Mouse (Mus musculus) embryonic facial prominence, embryonic 15.5 days (tissue): ENCODE results near the gene Lrrc28. TPM values are rescaled to one million over a fixed set of nuclear protein-coding genes. Genes with fewer than 3 reads are reported as not detected.

Experiments used
- ATAC-seq: fragments of 200-750 bp; cut with Nextera tagmentation; 2 replicates; pipeline ENCODE4 v1.8.0; 2017; ENCODE audit warnings: low read depth, moderate TSS enrichment; ENCODE audit not compliant: insufficient number of reproducible peaks, low FRiP score, low TSS enrichment
- H3K27ac ChIP-seq: fragments of 300-500 bp; sonication (generic); replicated peaks from 2 replicates; pipeline ENCODE4 v1.5.1; 2015; ENCODE audit warnings: mild to moderate bottlenecking, inconsistent platforms
- H3K27me3 ChIP-seq: fragments of 300-500 bp; sonication (generic); 2 replicates; pipeline ENCODE4 v1.6.1; 2015; ENCODE audit warnings: inconsistent platforms
- H3K36me3 ChIP-seq: fragments of 300-500 bp; sonication (generic); 2 replicates; pipeline ENCODE4 v1.6.1; 2015; ENCODE audit warnings: mild to moderate bottlenecking, inconsistent platforms
- H3K4me1 ChIP-seq: fragments of 300-500 bp; sonication (generic); 2 replicates; pipeline ENCODE4 v1.6.1; 2015; ENCODE audit warnings: inconsistent platforms
- H3K4me2 ChIP-seq: fragments of 300-500 bp; sonication (generic); replicated peaks from 2 replicates; pipeline ENCODE4 v1.6.1; 2015; ENCODE audit warnings: mild to moderate bottlenecking, inconsistent platforms
- H3K4me3 ChIP-seq: fragments of 300-500 bp; sonication (generic); replicated peaks from 2 replicates; pipeline ENCODE4 v1.5.1; 2015; ENCODE audit warnings: mild to moderate bottlenecking, inconsistent platforms
- H3K9ac ChIP-seq: fragments of 300-500 bp; sonication (generic); 2 replicates; pipeline ENCODE4 v1.6.1; 2015; ENCODE audit warnings: inconsistent platforms
- H3K9me3 ChIP-seq: fragments of 300-500 bp; sonication (generic); replicated peaks from 2 replicates; pipeline ENCODE4 v1.6.1; 2016; ENCODE audit warnings: inconsistent platforms
- WGBS: fragments of 180-500 bp; shearing (Covaris S2); methylation state at CpG from one replicate; pipeline ENCODE4 v1.1.7; 2015; 5-methylcytosine and 5-hydroxymethylcytosine counted together
- polyA plus RNA-seq: library from polyadenylated mRNA; unstranded; fragments of >200 nt; fragmentation: Nextera tagmentation; extraction: Ambion mirVana; gene quantifications from 2 replicates; pipeline ENCODE4 v1.2.1, GENCODE M21; 2015

The Lrrc28 gene
- 20.6 and 22.4 TPM in 2 replicates for polyA plus RNA-seq

DNA sequence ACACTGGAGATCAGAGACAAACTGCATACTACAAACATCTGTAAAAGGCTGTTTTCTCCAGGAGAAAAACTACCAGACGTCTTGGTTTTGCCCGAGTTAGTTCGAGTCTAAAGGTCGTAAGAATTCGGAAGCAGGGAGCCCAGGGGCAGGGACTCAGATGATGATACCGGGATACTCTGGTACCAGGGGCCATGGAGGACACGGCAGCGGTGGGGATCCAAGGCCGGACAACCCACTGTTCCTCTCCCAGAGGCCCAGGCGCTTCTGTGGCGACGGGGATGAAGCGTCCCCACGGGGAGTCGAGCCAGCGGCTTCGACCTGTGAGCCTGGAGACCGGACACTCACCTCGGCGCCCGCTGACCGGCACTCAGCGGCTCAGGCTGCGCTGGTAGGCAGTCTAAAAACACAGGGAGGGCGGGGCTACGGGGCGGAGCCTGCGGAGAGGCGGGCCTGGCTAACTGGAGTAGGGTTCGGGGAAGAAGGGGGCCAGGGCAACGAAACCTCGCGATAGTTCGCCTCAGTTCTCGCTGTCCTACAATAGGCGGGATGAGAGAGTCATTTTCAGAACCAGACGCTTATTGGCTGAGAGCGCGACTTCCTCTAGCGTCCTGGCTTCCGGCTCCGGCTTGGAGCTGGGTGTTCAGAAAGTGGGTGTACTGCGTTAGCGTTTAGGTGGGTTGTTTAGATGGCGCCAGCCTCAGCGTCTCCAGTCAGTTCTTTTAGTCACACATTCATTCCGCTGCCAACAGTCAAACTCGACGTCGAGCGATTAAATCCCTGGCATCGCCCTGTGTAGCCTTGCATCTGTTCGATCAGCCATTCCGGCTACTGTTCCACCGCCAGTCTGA, at the start of gene Lrrc28:
Lrrc28 (minus strand) TSS at position 436 of the 848 bp plus-strand sequence.
- H3K4me3 ChIP-seq: peak within 1 kb of the TSS; percentile 82
- ATAC-seq: peak; percentile 98
- H3K27me3 ChIP-seq: no peaks in the 10 kb centered on the region
- WGBS: under 1% methylated on average over 55 of the region's 55 CpGs
- no peaks in the 10 kb centered on the region for H3K36me3 ChIP-seq
- peak within 1 kb of the TSS; percentile 92 for H3K27ac ChIP-seq
- peak within 1 kb of the TSS; percentile 63 for H3K9ac ChIP-seq
- H3K9me3 ChIP-seq: no peaks in the 10 kb centered on the region
- H3K4me1 ChIP-seq: peaks cover 24% of the 10 kb centered on the region
- peak within 1 kb of the TSS; percentile 69 for H3K4me2 ChIP-seq

DNA sequence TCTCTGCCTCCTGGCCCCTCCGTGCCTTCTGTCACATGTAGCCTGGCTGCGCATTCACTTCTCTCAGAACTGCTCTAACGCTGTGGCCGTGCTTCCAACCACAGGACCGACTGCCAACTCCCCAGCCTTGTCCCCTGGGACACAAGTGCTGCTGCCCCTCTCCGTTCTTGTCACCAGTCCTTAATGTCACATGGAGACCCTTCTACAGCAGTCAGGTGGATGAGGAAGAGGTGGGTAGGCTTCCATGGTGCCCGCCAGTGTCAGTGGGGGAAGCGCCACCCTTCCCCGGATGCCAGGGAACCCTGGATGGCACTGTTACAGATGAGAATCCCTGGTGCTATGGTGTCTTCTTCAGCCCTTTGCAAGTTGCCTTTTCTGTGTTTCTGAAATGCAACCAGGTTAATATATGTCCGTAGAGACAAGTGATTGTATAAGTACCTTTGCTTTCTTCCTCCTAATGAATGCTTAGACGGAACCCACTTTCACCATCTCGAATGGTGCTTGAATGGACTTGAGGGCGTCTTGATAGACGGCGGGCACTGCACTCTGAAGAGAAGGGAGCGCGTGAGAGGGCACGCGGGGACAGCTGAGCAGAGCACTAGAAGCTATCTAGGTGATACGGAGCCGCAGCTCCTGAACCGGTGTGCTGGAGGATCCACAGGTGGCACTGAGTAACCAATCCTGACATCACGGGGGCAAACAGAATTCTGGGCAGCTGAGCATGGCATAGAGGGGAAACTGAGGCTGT, 47.9 kb upstream of the Lrrc28 start:
- Histone ChIP-seq H3K9me3 (no peaks in the 10 kb centered on the region), H3K9ac (no peak overlapping the region), H3K27me3 (no peaks in the 10 kb centered on the region), H3K4me2 (no peak overlapping the region), H3K36me3 (0 out of 2 replicates have a peak, but pooled peaks cover 13% of the 10 kb centered on the region), H3K27ac (no peak overlapping the region), H3K4me1 (no peaks in the 10 kb centered on the region), H3K4me3 (no peak overlapping the region)
- 93% methylated on average over 23 of the region's 23 CpGs for WGBS
- ATAC-seq: no peak

DNA sequence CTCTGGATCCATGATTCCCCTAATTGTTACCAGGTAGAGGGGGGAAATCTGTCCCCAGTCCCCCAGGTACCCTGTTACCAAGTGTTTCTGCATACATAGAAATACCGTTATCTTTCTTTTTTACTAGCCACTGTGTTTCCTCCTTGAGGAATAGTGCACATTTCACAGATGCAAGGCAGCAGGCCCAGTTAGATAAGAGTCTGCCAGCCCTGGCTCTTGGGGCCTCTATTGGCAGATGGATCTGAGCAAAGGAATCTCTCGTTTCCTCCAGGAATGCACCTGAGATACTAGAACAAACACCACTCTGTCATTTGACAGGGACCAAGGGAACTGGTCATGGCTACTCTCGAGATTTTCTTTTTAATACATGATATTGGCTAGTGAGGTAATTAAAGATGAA, 47.1 kb upstream of the Lrrc28 start:
- no peak for ATAC-seq
- H3K36me3 ChIP-seq: 0 out of 2 replicates have a peak, but pooled peaks cover 13% of the 10 kb centered on the region
- H3K9ac ChIP-seq: no peak overlapping the region
- 69% methylated on average over 3 of the region's 3 CpGs for WGBS
- no peak overlapping the region for H3K4me3 ChIP-seq
- no peaks in the 10 kb centered on the region for H3K27me3 ChIP-seq
- no peak overlapping the region for H3K4me2 ChIP-seq
- H3K9me3 ChIP-seq: no peaks in the 10 kb centered on the region
- H3K4me1 ChIP-seq: no peaks in the 10 kb centered on the region
- H3K27ac ChIP-seq: no peak overlapping the region

DNA sequence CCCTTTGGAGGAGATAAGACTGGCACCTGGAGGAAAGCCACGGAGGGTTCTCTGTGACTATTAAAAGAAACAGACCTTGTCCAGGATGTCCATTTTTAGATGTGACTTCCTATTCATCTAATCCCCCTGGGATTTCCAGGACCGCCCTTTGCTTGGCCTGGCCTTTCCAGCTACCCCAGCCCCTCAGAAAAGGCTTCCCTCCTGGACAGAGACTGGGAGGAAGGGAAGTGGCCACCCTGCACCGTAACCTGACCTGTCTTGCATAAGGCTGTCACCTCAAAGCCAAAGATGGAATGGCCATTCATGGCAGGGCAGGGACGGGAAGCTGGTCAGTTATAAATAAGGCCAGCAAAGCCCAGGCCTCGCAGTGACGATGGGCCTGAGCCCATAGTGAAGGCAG, 46.0 kb upstream of the Lrrc28 start:
- no peak for ATAC-seq
- Histone ChIP-seq H3K9ac (no peak overlapping the region), H3K36me3 (0 out of 2 replicates have a peak, but pooled peaks cover 13% of the 10 kb centered on the region), H3K4me3 (no peak overlapping the region), H3K27me3 (no peaks in the 10 kb centered on the region), H3K4me2 (no peak overlapping the region), H3K9me3 (no peaks in the 10 kb centered on the region), H3K27ac (no peak overlapping the region), H3K4me1 (no peaks in the 10 kb centered on the region)
- 77% methylated on average over 6 of the region's 6 CpGs for WGBS

DNA sequence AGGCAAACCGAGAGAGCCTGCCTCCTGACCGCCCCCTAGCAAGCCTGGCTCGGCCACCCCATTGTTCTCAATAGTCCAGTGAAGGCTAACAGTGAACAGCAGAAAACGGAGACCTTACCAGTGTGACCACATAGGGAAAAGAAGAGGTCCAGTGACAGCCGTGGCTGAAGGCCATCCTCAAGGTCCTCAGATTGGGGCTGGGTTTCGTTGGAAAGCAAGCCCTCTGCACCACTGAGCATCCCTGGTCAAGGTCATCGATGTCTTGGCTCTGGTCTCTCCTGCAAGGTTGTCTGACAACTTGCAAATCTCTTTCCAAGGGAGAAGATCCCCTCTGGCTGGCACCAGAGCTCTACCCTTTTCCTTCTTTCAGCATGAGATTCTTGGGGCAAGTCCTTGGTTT, 44.7 kb upstream of the Lrrc28 start:
- Histone ChIP-seq H3K4me1 (no peaks in the 10 kb centered on the region), H3K4me3 (no peak overlapping the region), H3K27me3 (no peaks in the 10 kb centered on the region), H3K36me3 (peaks cover 23% of the 10 kb centered on the region), H3K27ac (no peak overlapping the region), H3K9me3 (no peaks in the 10 kb centered on the region), H3K4me2 (no peak overlapping the region), H3K9ac (no peak overlapping the region)
- ATAC-seq: no peak
- WGBS: 80% methylated on average over 7 of the region's 7 CpGs

DNA sequence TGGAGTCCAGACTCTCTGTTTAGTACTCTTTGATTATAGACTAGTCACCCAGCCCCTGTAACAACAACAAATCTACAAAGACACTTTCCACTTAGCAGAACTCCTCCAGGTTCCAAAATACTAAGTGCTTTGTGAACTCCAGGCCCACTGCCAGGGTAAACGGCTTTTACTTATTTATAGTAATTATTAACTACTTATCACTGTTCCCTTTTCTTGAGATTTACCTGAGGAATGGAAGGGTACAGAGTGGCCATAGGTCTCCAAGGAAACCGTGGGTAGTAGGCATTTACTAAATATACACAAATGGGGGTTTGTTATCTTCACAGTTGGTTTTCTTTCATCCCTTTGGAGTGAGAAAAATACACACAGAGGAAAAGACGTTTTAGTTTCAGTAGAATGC, 43.2 kb upstream of the Lrrc28 start:
- Histone ChIP-seq H3K4me1 (no peaks in the 10 kb centered on the region), H3K4me2 (no peak overlapping the region), H3K27ac (no peak overlapping the region), H3K9ac (no peak overlapping the region), H3K9me3 (no peaks in the 10 kb centered on the region), H3K27me3 (no peaks in the 10 kb centered on the region), H3K36me3 (peaks cover 29% of the 10 kb centered on the region), H3K4me3 (no peak overlapping the region)
- WGBS: 74% methylated on average over 3 of the region's 3 CpGs
- ATAC-seq: no peak

DNA sequence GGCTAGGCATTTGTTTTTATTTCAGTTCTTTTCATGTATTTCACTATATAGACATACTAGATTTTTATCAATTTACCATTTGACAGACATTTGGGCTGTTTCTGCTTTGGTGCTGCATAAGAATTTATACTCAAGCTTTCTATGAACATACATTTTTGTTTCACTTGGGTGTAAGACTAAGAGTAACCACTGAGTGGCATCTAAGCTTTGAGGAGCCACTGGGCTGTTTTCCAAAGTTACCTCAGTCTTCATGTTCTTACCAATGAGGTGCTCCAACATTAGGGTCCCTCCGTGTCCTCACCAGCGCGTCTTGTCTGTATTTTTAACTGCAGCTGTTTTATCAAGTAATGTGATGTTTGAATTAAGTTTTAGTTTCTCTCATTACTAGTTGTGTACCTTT, 41.5 kb upstream of the Lrrc28 start:
- Histone ChIP-seq H3K27me3 (no peaks in the 10 kb centered on the region), H3K4me1 (no peaks in the 10 kb centered on the region), H3K36me3 (peaks cover 33% of the 10 kb centered on the region), H3K4me2 (no peak overlapping the region), H3K4me3 (no peak overlapping the region), H3K9me3 (no peaks in the 10 kb centered on the region), H3K27ac (no peak overlapping the region), H3K9ac (no peak overlapping the region)
- no peak for ATAC-seq
- WGBS: 94% methylated on average over 3 of the region's 3 CpGs

DNA sequence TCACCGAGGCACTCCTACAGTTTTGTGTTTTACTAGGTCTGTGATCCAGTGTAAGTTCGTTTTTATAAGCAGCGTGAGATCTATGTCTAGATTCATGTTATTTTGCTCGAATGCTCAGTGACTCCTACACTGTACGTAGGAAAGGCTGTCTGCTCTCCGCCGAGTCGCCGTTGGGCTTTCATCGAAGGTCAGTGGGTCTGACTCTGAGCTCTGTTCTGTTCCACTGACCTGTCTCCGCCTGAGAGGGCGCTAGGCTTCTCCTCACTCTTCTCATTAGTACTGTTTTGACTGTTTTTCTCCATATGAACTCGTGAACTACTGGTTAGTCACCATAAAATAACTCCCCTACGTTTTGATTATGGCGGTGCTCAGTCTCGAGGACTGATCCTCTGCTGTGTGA, 37.9 kb upstream of the Lrrc28 start:
- peaks cover 49% of the 10 kb centered on the region for H3K36me3 ChIP-seq
- no peaks in the 10 kb centered on the region for H3K9me3 ChIP-seq
- H3K27me3 ChIP-seq: no peaks in the 10 kb centered on the region
- no peaks in the 10 kb centered on the region for H3K4me1 ChIP-seq
- no peak overlapping the region for H3K9ac ChIP-seq
- no peak for ATAC-seq
- no peak overlapping the region for H3K4me2 ChIP-seq
- 87% methylated on average over 16 of the region's 16 CpGs for WGBS
- no peak overlapping the region for H3K4me3 ChIP-seq
- no peak overlapping the region for H3K27ac ChIP-seq

DNA sequence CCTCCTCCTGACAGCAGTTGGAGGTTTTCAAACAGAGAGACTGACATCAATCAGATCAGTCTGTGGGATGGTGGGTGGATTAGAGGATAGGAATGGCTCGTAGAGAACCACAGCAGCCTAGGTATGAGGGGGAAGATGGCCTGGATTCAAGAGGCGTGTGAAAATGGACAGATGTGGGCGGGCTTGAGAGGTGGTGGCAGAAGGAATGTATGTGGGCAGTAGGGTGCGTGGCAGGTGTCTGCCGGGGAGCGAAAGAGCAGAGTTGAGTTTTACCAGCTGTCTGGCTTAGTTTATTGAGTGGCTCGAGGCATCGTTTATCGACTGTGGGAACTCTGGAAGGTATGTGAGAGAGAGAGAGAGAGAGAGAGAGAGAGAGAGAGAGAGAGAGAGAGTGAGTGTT, 36.0 kb upstream of the Lrrc28 start:
- WGBS: 76% methylated on average over 9 of the region's 9 CpGs
- Histone ChIP-seq H3K9me3 (no peaks in the 10 kb centered on the region), H3K4me1 (no peaks in the 10 kb centered on the region), H3K27ac (no peak overlapping the region), H3K4me2 (no peak overlapping the region), H3K9ac (no peak overlapping the region), H3K36me3 (peaks cover 53% of the 10 kb centered on the region), H3K27me3 (no peaks in the 10 kb centered on the region), H3K4me3 (no peak overlapping the region)
- no peak for ATAC-seq

DNA sequence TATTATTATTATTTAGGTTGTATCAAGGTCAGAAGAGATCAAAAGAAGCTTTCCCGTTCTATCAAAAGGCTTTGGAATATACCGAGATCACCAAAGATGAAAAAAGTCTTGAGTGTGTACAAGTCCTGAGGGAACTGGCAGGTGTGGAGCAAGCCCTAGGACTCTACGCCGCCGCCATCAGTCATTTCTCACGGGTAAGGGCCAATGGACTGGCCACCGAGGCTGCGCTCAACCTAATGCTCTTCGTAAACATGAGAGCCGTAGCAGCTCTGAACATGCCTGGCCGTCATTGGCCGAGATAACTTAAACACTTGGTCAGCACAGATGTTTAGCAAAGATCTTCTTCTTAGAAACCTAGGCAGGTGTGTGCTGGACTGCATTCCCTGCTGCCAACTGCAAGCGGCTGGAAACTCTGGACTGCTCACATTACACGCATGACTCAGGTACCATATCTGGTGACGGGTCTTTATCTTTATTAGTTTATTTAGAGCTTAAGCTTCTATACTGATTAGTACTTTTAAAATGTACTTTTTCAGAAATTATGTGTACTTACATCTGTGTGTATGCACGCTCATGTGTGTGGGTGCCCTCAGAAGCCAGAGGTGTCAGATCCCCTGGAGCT, 33.9 kb upstream of the Lrrc28 start:
- H3K9me3 ChIP-seq: no peaks in the 10 kb centered on the region
- no peaks in the 10 kb centered on the region for H3K4me1 ChIP-seq
- no peak for ATAC-seq
- no peak overlapping the region for H3K9ac ChIP-seq
- H3K27ac ChIP-seq: no peak overlapping the region
- no peak overlapping the region for H3K4me3 ChIP-seq
- H3K36me3 ChIP-seq: peaks cover 35% of the 10 kb centered on the region
- WGBS: 89% methylated on average over 16 of the region's 16 CpGs
- H3K27me3 ChIP-seq: no peaks in the 10 kb centered on the region
- H3K4me2 ChIP-seq: no peak overlapping the region

DNA sequence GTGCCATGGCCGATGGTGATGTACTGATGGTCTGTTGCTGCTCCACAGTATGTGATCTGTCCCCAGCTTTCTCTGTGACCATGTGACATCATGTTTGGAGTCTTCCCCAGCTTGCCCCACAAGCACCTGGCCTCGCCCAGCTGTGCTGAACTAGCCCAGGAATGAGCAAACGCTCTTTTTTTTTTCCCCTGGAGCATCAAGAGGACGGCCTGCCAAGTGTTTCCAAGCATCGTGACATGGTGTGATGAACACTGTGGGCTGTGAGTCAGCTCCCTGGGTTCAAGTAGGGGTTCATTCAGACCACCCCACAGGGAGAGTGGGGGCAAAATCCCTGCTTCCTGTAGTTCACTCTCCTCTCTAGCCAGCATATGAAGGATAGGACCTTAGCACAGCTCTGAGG, 28.6 kb upstream of the Lrrc28 start:
- Histone ChIP-seq H3K4me1 (no peaks in the 10 kb centered on the region; the same call in 1 of the 2 replicates), H3K36me3 (peaks cover 29% of the 10 kb centered on the region)

More for the DNA sequence above, 28.6 kb upstream of the Lrrc28 start:
- no peak overlapping the region for H3K4me3 ChIP-seq
- no peaks in the 10 kb centered on the region for H3K27me3 ChIP-seq
- WGBS: 70% methylated on average over 5 of the region's 5 CpGs
- H3K9ac ChIP-seq: no peak overlapping the region
- no peak overlapping the region for H3K27ac ChIP-seq
- H3K4me2 ChIP-seq: no peak overlapping the region
- no peaks in the 10 kb centered on the region for H3K9me3 ChIP-seq
- ATAC-seq: no peak
